Mouse (Mus musculus): ENCODE results near the gene Fbxo31. TPM values are rescaled to one million over a fixed set of nuclear protein-coding genes. Genes with fewer than 3 reads are reported as not detected.

Fbxo31 gene
- polyA plus RNA-seq, 1 experiment from 2014 or later, result 44.2 TPM

GRCm38 (mm10) chr8:121585159-121585825 lies 6.7 kb upstream of the Fbxo31 start:
- Histone ChIP-seq H3K27me3 (replicated peaks) (peaks cover 6% of the 10 kb centered on the region; the same call in 1 of the 2 replicates), H3K9me3 (replicated peaks) (no peaks in the 10 kb centered on the region), H3K4me1 (peaks cover 16% of the 10 kb centered on the region), H3K4me2 (peak overlapping the region; percentile 77), H3K27ac (replicated peaks) (peak overlapping the region; percentile 80), H3K36me3 (no peaks in the 10 kb centered on the region), H3K4me3 (replicated peaks) (peak overlapping the region; percentile 71), H3K9ac (replicated peaks) (peak overlapping the region; percentile 69)
- peak; percentile 94 for ATAC-seq (ENCODE audit: low FRiP score)
- WGBS, result 1% methylated on average over 47 of the region's 47 CpGs

- no peak for ATAC-seq (ENCODE audit: low FRiP score)
- H3K9ac ChIP-seq (replicated peaks), result no peak overlapping the region
- H3K27ac ChIP-seq (replicated peaks), result no peak overlapping the region
- no peaks in the 10 kb centered on the region for H3K36me3 ChIP-seq
- H3K9me3 ChIP-seq (replicated peaks), result no peaks in the 10 kb centered on the region
- WGBS, result 44% methylated on average over 13 of the region's 13 CpGs
- peak overlapping the region; percentile 77 for H3K4me2 ChIP-seq
- peak overlapping the region; percentile 71 for H3K4me3 ChIP-seq (replicated peaks)
- peaks cover 6% of the 10 kb centered on the region; the same call in 1 of the 2 replicates for H3K27me3 ChIP-seq (replicated peaks)
- peaks cover 13% of the 10 kb centered on the region for H3K4me1 ChIP-seq
Observed at GRCm38 (mm10) chr8:121584730-121585129, 6.1 kb upstream of the Fbxo31 start.

- Histone ChIP-seq H3K36me3 (no peaks in the 10 kb centered on the region), H3K27me3 (replicated peaks) (peaks cover 6% of the 10 kb centered on the region; the same call in 1 of the 2 replicates), H3K9me3 (replicated peaks) (no peaks in the 10 kb centered on the region), H3K4me1 (peaks cover 19% of the 10 kb centered on the region), H3K4me2 (no peak overlapping the region), H3K4me3 (replicated peaks) (no peak overlapping the region), H3K9ac (replicated peaks) (no peak overlapping the region), H3K27ac (replicated peaks) (no peak overlapping the region)
- WGBS, result 70% methylated on average over 8 of the region's 8 CpGs
- no peak for ATAC-seq (ENCODE audit: low FRiP score)
Observed at GRCm38 (mm10) chr8:121583653-121584052, 5.0 kb upstream of the Fbxo31 start.

- Histone ChIP-seq H3K27me3 (replicated peaks) (peaks cover 6% of the 10 kb centered on the region; the same call in 1 of the 2 replicates), H3K36me3 (no peaks in the 10 kb centered on the region), H3K9me3 (replicated peaks) (no peaks in the 10 kb centered on the region), H3K4me3 (replicated peaks) (no peak overlapping the region), H3K4me1 (peaks cover 39% of the 10 kb centered on the region), H3K4me2 (no peak overlapping the region), H3K9ac (replicated peaks) (no peak overlapping the region), H3K27ac (replicated peaks) (no peak overlapping the region)
- 43% methylated on average over 9 of the region's 9 CpGs for WGBS
- no peak for ATAC-seq (ENCODE audit: low FRiP score)
Observed at GRCm38 (mm10) chr8:121580465-121580864, 1.9 kb upstream of the Fbxo31 start.

- Histone ChIP-seq H3K9ac (replicated peaks) (peak overlapping the region; percentile 89), H3K4me1 (peaks cover 48% of the 10 kb centered on the region), H3K4me3 (replicated peaks) (peak overlapping the region; percentile 92), H3K27me3 (replicated peaks) (0 out of 2 replicates have a peak, but pooled peaks cover 3% of the 10 kb centered on the region), H3K27ac (replicated peaks) (peak overlapping the region; percentile 73), H3K9me3 (replicated peaks) (no peaks in the 10 kb centered on the region), H3K36me3 (no peaks in the 10 kb centered on the region), H3K4me2 (peak overlapping the region; percentile 83)
- WGBS, result 2% methylated on average over 38 of the region's 44 CpGs
- ATAC-seq (ENCODE audit: low FRiP score), result peak; percentile 56
Observed at GRCm38 (mm10) chr8:121577751-121578675, 593 bp downstream of the Fbxo31 start.

GRCm38 (mm10) chr8:121575661-121576060 lies 2.9 kb downstream of the Fbxo31 start:
- H3K27me3 ChIP-seq (replicated peaks), result no peaks in the 10 kb centered on the region
- 0 out of 2 replicates have a peak overlapping the region, but pooled peaks have one; percentile 83 for H3K4me2 ChIP-seq
- peaks cover 54% of the 10 kb centered on the region for H3K4me1 ChIP-seq
- H3K27ac ChIP-seq (replicated peaks), result no peak overlapping the region
- WGBS, result 79% methylated on average over 3 of the region's 3 CpGs
- no peaks in the 10 kb centered on the region for H3K9me3 ChIP-seq (replicated peaks)
- H3K9ac ChIP-seq (replicated peaks), result no peak overlapping the region
- no peak overlapping the region for H3K4me3 ChIP-seq (replicated peaks)
- no peak for ATAC-seq (ENCODE audit: low FRiP score)
- no peaks in the 10 kb centered on the region for H3K36me3 ChIP-seq

GRCm38 (mm10) chr8:121573275-121573674 lies 5.3 kb downstream of the Fbxo31 start:
- no peak overlapping the region for H3K4me3 ChIP-seq (replicated peaks)
- no peak overlapping the region for H3K4me2 ChIP-seq
- peaks cover 51% of the 10 kb centered on the region for H3K4me1 ChIP-seq
- no peaks in the 10 kb centered on the region for H3K27me3 ChIP-seq (replicated peaks)
- H3K27ac ChIP-seq (replicated peaks), result no peak overlapping the region
- 55% methylated on average over 3 of the region's 3 CpGs for WGBS
- H3K9me3 ChIP-seq (replicated peaks), result no peaks in the 10 kb centered on the region
- no peaks in the 10 kb centered on the region for H3K36me3 ChIP-seq
- no peak for ATAC-seq (ENCODE audit: low FRiP score)
- no peak overlapping the region for H3K9ac ChIP-seq (replicated peaks)

GRCm38 (mm10) chr8:121572121-121572520 lies 6.5 kb downstream of the Fbxo31 start:
- 89% methylated on average over 7 of the region's 7 CpGs for WGBS
- Histone ChIP-seq H3K4me3 (replicated peaks) (no peak overlapping the region), H3K9ac (replicated peaks) (no peak overlapping the region), H3K27ac (replicated peaks) (no peak overlapping the region), H3K9me3 (replicated peaks) (no peaks in the 10 kb centered on the region), H3K27me3 (replicated peaks) (no peaks in the 10 kb centered on the region), H3K4me2 (no peak overlapping the region), H3K36me3 (no peaks in the 10 kb centered on the region), H3K4me1 (peaks cover 44% of the 10 kb centered on the region)
- ATAC-seq (ENCODE audit: low FRiP score), result no peak

GRCm38 (mm10) chr8:121570801-121571200 lies 7.8 kb downstream of the Fbxo31 start:
- 88% methylated on average over 17 of the region's 17 CpGs for WGBS
- Histone ChIP-seq H3K36me3 (no peaks in the 10 kb centered on the region), H3K4me3 (replicated peaks) (no peak overlapping the region), H3K9me3 (replicated peaks) (no peaks in the 10 kb centered on the region), H3K27me3 (replicated peaks) (no peaks in the 10 kb centered on the region), H3K4me2 (no peak overlapping the region), H3K4me1 (peaks cover 31% of the 10 kb centered on the region), H3K9ac (replicated peaks) (no peak overlapping the region), H3K27ac (replicated peaks) (no peak overlapping the region)
- no peak for ATAC-seq (ENCODE audit: low FRiP score)

GRCm38 (mm10) chr8:121570335-121570734 lies 8.3 kb downstream of the Fbxo31 start:
- Histone ChIP-seq H3K9ac (replicated peaks) (no peak overlapping the region), H3K27ac (replicated peaks) (no peak overlapping the region), H3K4me2 (no peak overlapping the region), H3K4me3 (replicated peaks) (no peak overlapping the region), H3K36me3 (peaks cover 4% of the 10 kb centered on the region; the same call in 1 of the 2 replicates), H3K27me3 (replicated peaks) (no peaks in the 10 kb centered on the region), H3K9me3 (replicated peaks) (no peaks in the 10 kb centered on the region), H3K4me1 (peaks cover 26% of the 10 kb centered on the region)
- ATAC-seq (ENCODE audit: low FRiP score), result no peak
- 87% methylated on average over 21 of the region's 21 CpGs for WGBS

- no peak overlapping the region for H3K9ac ChIP-seq (replicated peaks)
- H3K27ac ChIP-seq (replicated peaks), result no peak overlapping the region
- H3K4me2 ChIP-seq, result no peak overlapping the region
- no peak for ATAC-seq (ENCODE audit: low FRiP score)
- H3K27me3 ChIP-seq (replicated peaks), result no peaks in the 10 kb centered on the region
- H3K36me3 ChIP-seq, result peaks cover 8% of the 10 kb centered on the region
- WGBS, result 62% methylated on average over 6 of the region's 6 CpGs
- H3K9me3 ChIP-seq (replicated peaks), result no peaks in the 10 kb centered on the region
- peaks cover 15% of the 10 kb centered on the region for H3K4me1 ChIP-seq
- H3K4me3 ChIP-seq (replicated peaks), result no peak overlapping the region
Observed at GRCm38 (mm10) chr8:121568321-121568720, 10.3 kb downstream of the Fbxo31 start.

Measured in neural tube, embryonic 15.5 days (tissue).